Mouse (Mus musculus): Measurements from ENCODE around the gene Lrrc8b. TPM values are rescaled to one million over a fixed set of nuclear protein-coding genes. Genes with fewer than 3 reads are reported as not detected.

Lrrc8b gene
- 9.4 and 11.2 TPM in 2 replicates for polyA plus RNA-seq (2014; fragmentation: Nextera tagmentation; extraction: Ambion mirVana)

GRCm38 (mm10) chr5:105415198-105415791, at the start of gene Lrrc8b:
TSS of gene Lrrc8b (plus strand) at chr5:105415775.
- WGBS: under 1% methylated on average over 61 of the region's 63 CpGs
- no peaks in the 10 kb centered on the region for H3K4me1 ChIP-seq (ENCODE audit: control insufficient read depth, insufficient read depth, low read length)
- H3K4me3 ChIP-seq (ENCODE audit: low read depth, low read length): peak within 1 kb of the TSS; percentile 81
- H3K27me3 ChIP-seq (ENCODE audit: control insufficient read depth, insufficient read depth, low read length): no peaks in the 10 kb centered on the region
- no peaks in the 10 kb centered on the region for H3K36me3 ChIP-seq (ENCODE audit: control insufficient read depth, insufficient read depth, low read length)
- H3K9me3 ChIP-seq (ENCODE audit: control insufficient read depth, low read depth, low read length): no peaks in the 10 kb centered on the region
- H3K9ac ChIP-seq (replicated peaks; ENCODE audit: low read depth, low read length): peak within 1 kb of the TSS; percentile 84
- peak within 1 kb of the TSS; percentile 90 for H3K4me2 ChIP-seq (replicated peaks; ENCODE audit: low read depth, low read length)
- peak within 1 kb of the TSS; percentile 86 for H3K27ac ChIP-seq (ENCODE audit: low read length)
- peak; percentile 94 for ATAC-seq (ENCODE audit: insufficient number of reproducible peaks, insufficient read depth, low FRiP score, low read depth)

- H3K9ac ChIP-seq (replicated peaks; ENCODE audit: low read depth, low read length): no peak overlapping the region
- H3K9me3 ChIP-seq (ENCODE audit: control insufficient read depth, low read depth, low read length): no peaks in the 10 kb centered on the region
- H3K4me1 ChIP-seq (ENCODE audit: control insufficient read depth, insufficient read depth, low read length): no peaks in the 10 kb centered on the region
- H3K36me3 ChIP-seq (ENCODE audit: control insufficient read depth, insufficient read depth, low read length): no peaks in the 10 kb centered on the region
- H3K4me2 ChIP-seq (replicated peaks; ENCODE audit: low read depth, low read length): no peak overlapping the region
- no peaks in the 10 kb centered on the region for H3K27me3 ChIP-seq (ENCODE audit: control insufficient read depth, insufficient read depth, low read length)
- 83% methylated on average over 2 of the region's 2 CpGs for WGBS
- no peak for ATAC-seq (ENCODE audit: insufficient number of reproducible peaks, insufficient read depth, low FRiP score, low read depth)
- H3K27ac ChIP-seq (ENCODE audit: low read length): no peak overlapping the region
- no peak overlapping the region for H3K4me3 ChIP-seq (ENCODE audit: low read depth, low read length)
Observed at GRCm38 (mm10) chr5:105381482-105381881, 34.1 kb upstream of the Lrrc8b start.

- WGBS: 90% methylated on average over 2 of the region's 2 CpGs
- Histone ChIP-seq H3K36me3 (ENCODE audit: control insufficient read depth, insufficient read depth, low read length) (no peaks in the 10 kb centered on the region), H3K9ac (replicated peaks; ENCODE audit: low read depth, low read length) (no peak overlapping the region), H3K4me2 (replicated peaks; ENCODE audit: low read depth, low read length) (no peak overlapping the region), H3K27ac (ENCODE audit: low read length) (no peak overlapping the region), H3K4me1 (ENCODE audit: control insufficient read depth, insufficient read depth, low read length) (no peaks in the 10 kb centered on the region), H3K9me3 (ENCODE audit: control insufficient read depth, low read depth, low read length) (peaks cover 10% of the 10 kb centered on the region; the same call in 1 of the 2 replicates), H3K27me3 (ENCODE audit: control insufficient read depth, insufficient read depth, low read length) (no peaks in the 10 kb centered on the region), H3K4me3 (ENCODE audit: low read depth, low read length) (no peak overlapping the region)
- no peak for ATAC-seq (ENCODE audit: insufficient number of reproducible peaks, insufficient read depth, low FRiP score, low read depth)
Observed at GRCm38 (mm10) chr5:105390346-105390745, 25.2 kb upstream of the Lrrc8b start.

- no peak for ATAC-seq (ENCODE audit: insufficient number of reproducible peaks, insufficient read depth, low FRiP score, low read depth)
- no peak overlapping the region for H3K4me3 ChIP-seq (ENCODE audit: low read depth, low read length)
- H3K27ac ChIP-seq (ENCODE audit: low read length): no peak overlapping the region
- WGBS: 93% methylated on average over 6 of the region's 6 CpGs
- H3K4me1 ChIP-seq (ENCODE audit: control insufficient read depth, insufficient read depth, low read length): no peaks in the 10 kb centered on the region
- no peaks in the 10 kb centered on the region for H3K36me3 ChIP-seq (ENCODE audit: control insufficient read depth, insufficient read depth, low read length)
- no peaks in the 10 kb centered on the region for H3K27me3 ChIP-seq (ENCODE audit: control insufficient read depth, insufficient read depth, low read length)
- no peak overlapping the region for H3K4me2 ChIP-seq (replicated peaks; ENCODE audit: low read depth, low read length)
- H3K9ac ChIP-seq (replicated peaks; ENCODE audit: low read depth, low read length): no peak overlapping the region
- peaks cover 10% of the 10 kb centered on the region; the same call in 1 of the 2 replicates for H3K9me3 ChIP-seq (ENCODE audit: control insufficient read depth, low read depth, low read length)
Observed at GRCm38 (mm10) chr5:105393731-105394130, 21.8 kb upstream of the Lrrc8b start.

- Histone ChIP-seq H3K9me3 (ENCODE audit: control insufficient read depth, low read depth, low read length) (peaks cover 10% of the 10 kb centered on the region; the same call in 1 of the 2 replicates), H3K9ac (replicated peaks; ENCODE audit: low read depth, low read length) (no peak overlapping the region), H3K27me3 (ENCODE audit: control insufficient read depth, insufficient read depth, low read length) (no peaks in the 10 kb centered on the region), H3K36me3 (ENCODE audit: control insufficient read depth, insufficient read depth, low read length) (no peaks in the 10 kb centered on the region), H3K27ac (ENCODE audit: low read length) (no peak overlapping the region), H3K4me2 (replicated peaks; ENCODE audit: low read depth, low read length) (no peak overlapping the region), H3K4me3 (ENCODE audit: low read depth, low read length) (no peak overlapping the region), H3K4me1 (ENCODE audit: control insufficient read depth, insufficient read depth, low read length) (0 out of 2 replicates have a peak, but pooled peaks cover under 1% of the 10 kb centered on the region)
- WGBS: 87% methylated on average over 4 of the region's 4 CpGs
- no peak for ATAC-seq (ENCODE audit: insufficient number of reproducible peaks, insufficient read depth, low FRiP score, low read depth)
Observed at GRCm38 (mm10) chr5:105395188-105395587, 20.4 kb upstream of the Lrrc8b start.

- H3K4me2 ChIP-seq (replicated peaks; ENCODE audit: low read depth, low read length): no peak overlapping the region
Observed at GRCm38 (mm10) chr5:105398966-105399365, 16.6 kb upstream of the Lrrc8b start.

GRCm38 (mm10) chr5:105399631-105400423, 15.7 kb upstream of the Lrrc8b start:
- no peak overlapping the region for H3K27ac ChIP-seq (ENCODE audit: low read length)
- peak; percentile 31; the same call in 1 of the 2 replicates for ATAC-seq (ENCODE audit: insufficient number of reproducible peaks, insufficient read depth, low FRiP score, low read depth)
- no peaks in the 10 kb centered on the region for H3K36me3 ChIP-seq (ENCODE audit: control insufficient read depth, insufficient read depth, low read length)
- H3K4me2 ChIP-seq (replicated peaks; ENCODE audit: low read depth, low read length): peak overlapping the region; percentile 17
- H3K9me3 ChIP-seq (ENCODE audit: control insufficient read depth, low read depth, low read length): no peaks in the 10 kb centered on the region
- H3K27me3 ChIP-seq (ENCODE audit: control insufficient read depth, insufficient read depth, low read length): no peaks in the 10 kb centered on the region
- H3K9ac ChIP-seq (replicated peaks; ENCODE audit: low read depth, low read length): no peak overlapping the region
- H3K4me3 ChIP-seq (ENCODE audit: low read depth, low read length): no peak overlapping the region
- 29% methylated on average over 13 of the region's 13 CpGs for WGBS
- H3K4me1 ChIP-seq (ENCODE audit: control insufficient read depth, insufficient read depth, low read length): 0 out of 2 replicates have a peak, but pooled peaks cover 4% of the 10 kb centered on the region

More at GRCm38 (mm10) chr5:105398966-105399365, 16.6 kb upstream of the Lrrc8b start:
- Histone ChIP-seq H3K27me3 (ENCODE audit: control insufficient read depth, insufficient read depth, low read length) (no peaks in the 10 kb centered on the region), H3K27ac (ENCODE audit: low read length) (no peak overlapping the region), H3K4me1 (ENCODE audit: control insufficient read depth, insufficient read depth, low read length) (0 out of 2 replicates have a peak, but pooled peaks cover 4% of the 10 kb centered on the region), H3K9ac (replicated peaks; ENCODE audit: low read depth, low read length) (no peak overlapping the region), H3K4me3 (ENCODE audit: low read depth, low read length) (no peak overlapping the region), H3K36me3 (ENCODE audit: control insufficient read depth, insufficient read depth, low read length) (no peaks in the 10 kb centered on the region), H3K9me3 (ENCODE audit: control insufficient read depth, low read depth, low read length) (no peaks in the 10 kb centered on the region)
- ATAC-seq (ENCODE audit: insufficient number of reproducible peaks, insufficient read depth, low FRiP score, low read depth): no peak
- 81% methylated on average over 6 of the region's 6 CpGs for WGBS

GRCm38 (mm10) chr5:105400424-105401375, 14.9 kb upstream of the Lrrc8b start:
- no peak overlapping the region for H3K27ac ChIP-seq (ENCODE audit: low read length)
- H3K4me3 ChIP-seq (ENCODE audit: low read depth, low read length): no peak overlapping the region
- 62% methylated on average over 17 of the region's 17 CpGs for WGBS

More at GRCm38 (mm10) chr5:105400424-105401375, 14.9 kb upstream of the Lrrc8b start:
- Histone ChIP-seq H3K9me3 (ENCODE audit: control insufficient read depth, low read depth, low read length) (no peaks in the 10 kb centered on the region), H3K36me3 (ENCODE audit: control insufficient read depth, insufficient read depth, low read length) (no peaks in the 10 kb centered on the region), H3K9ac (replicated peaks; ENCODE audit: low read depth, low read length) (no peak overlapping the region), H3K4me1 (ENCODE audit: control insufficient read depth, insufficient read depth, low read length) (0 out of 2 replicates have a peak, but pooled peaks cover 4% of the 10 kb centered on the region), H3K4me2 (replicated peaks; ENCODE audit: low read depth, low read length) (peak overlapping the region; percentile 17), H3K27me3 (ENCODE audit: control insufficient read depth, insufficient read depth, low read length) (no peaks in the 10 kb centered on the region)
- no peak for ATAC-seq (ENCODE audit: insufficient number of reproducible peaks, insufficient read depth, low FRiP score, low read depth)

All from stomach, embryonic 14.5 days (tissue).